Mouse (Mus musculus) ES-E14 (cell line): Measurements from ENCODE around the gene Letm1.

Experiments
- CHD2 ChIP-seq: IDR thresholded peaks from 2 replicates; pipeline ENCODE4 v1.6.1; 2014; ENCODE audit warnings: mild to moderate bottlenecking, low read depth, low read length, inconsistent platforms
- HCFC1 ChIP-seq: IDR thresholded peaks from 2 replicates; pipeline ENCODE4 v1.6.1; 2012; ENCODE audit warnings: low read length, inconsistent platforms, borderline replicate concordance; ENCODE audit not compliant: insufficient read depth
- MAFK ChIP-seq: IDR thresholded peaks from 2 replicates; pipeline ENCODE4 v1.6.1; 2014; ENCODE audit warnings: mild to moderate bottlenecking, low read depth, low read length, inconsistent platforms; ENCODE audit not compliant: insufficient read depth
- ZC3H11A ChIP-seq: IDR thresholded peaks from 2 replicates; pipeline ENCODE4 v1.6.1; 2012; ENCODE audit warnings: low read depth, mild to moderate bottlenecking, inconsistent platforms, low read length, borderline replicate concordance
- ZNF384 ChIP-seq: IDR thresholded peaks from 2 replicates; pipeline ENCODE4 v1.6.1; 2012; ENCODE audit warnings: low read depth, low read length, inconsistent platforms

- no peak for TF ChIP-seq ZNF384
- TF ChIP-seq CHD2 = no peak
- no peak for TF ChIP-seq MAFK
- TF ChIP-seq HCFC1 = no peak
- no peak for TF ChIP-seq ZC3H11A
Measured at GRCm38 (mm10) chr5:33738341-33738740, 44.3 kb downstream of the Letm1 start.
